Mouse (Mus musculus) bone marrow, adult 2 months (tissue): ENCODE results near the gene Agbl4. TPM values are rescaled to one million over a fixed set of nuclear protein-coding genes. Genes with fewer than 3 reads are reported as not detected.

Source experiments
- H3K27ac ChIP-seq: fragments of 200-500 bp; 2 replicates; pipeline ENCODE4 v1.5.1; 2012; ENCODE audit warnings: low read depth, mild to moderate bottlenecking, control low read depth, inconsistent platforms, low read length; ENCODE audit not compliant: control insufficient read depth, poor library complexity, insufficient read depth
- H3K4me1 ChIP-seq: fragments of 200-500 bp; 2 replicates; pipeline ENCODE4 v1.6.1; 2011; ENCODE audit warnings: low read length; ENCODE audit not compliant: control insufficient read depth, insufficient read depth
- H3K4me3 ChIP-seq: fragments of 200-500 bp; replicated peaks from 2 replicates; pipeline ENCODE3; 2011; ENCODE audit warnings: mild to moderate bottlenecking, low read depth, low read length, control low read depth; ENCODE audit not compliant: control insufficient read depth
- CTCF ChIP-seq: fragments of 200-500 bp; IDR thresholded peaks from 2 replicates; pipeline ENCODE4 v1.5.1; 2011; ENCODE audit warnings: low read length, control low read depth; ENCODE audit not compliant: control insufficient read depth, insufficient read depth
- POLR2A ChIP-seq: fragments of 200-500 bp; IDR thresholded peaks from 2 replicates; pipeline ENCODE4 v1.6.1; 2011; ENCODE audit warnings: low read depth, mild to moderate bottlenecking, control low read depth, low read length, borderline replicate concordance; ENCODE audit not compliant: control insufficient read depth
- WGBS: fragments of 180-500 bp; shearing (Covaris S2); methylation state at CpG from one replicate; pipeline ENCODE4 v1.1.7; 2018; 5-methylcytosine and 5-hydroxymethylcytosine counted together
- polyA plus RNA-seq: library from polyadenylated mRNA; stranded (reverse); fragments of >200 nt; gene quantifications from 2 replicates; pipeline ENCODE4 v1.2.4, GENCODE M21; 2011; ENCODE audit warnings: low replicate concordance; ENCODE audit not compliant: missing spikeins, insufficient read depth, insufficient read length

Gene Agbl4
- polyA plus RNA-seq, 1 experiment: not detected

- H3K4me1 ChIP-seq: no peaks in the 10 kb centered on the region
- no peak overlapping the region for H3K27ac ChIP-seq
- no peak overlapping the region for H3K4me3 ChIP-seq
- 71% methylated on average over 5 of the region's 5 CpGs for WGBS
- TF ChIP-seq POLR2A (no peak), CTCF (no peak)
These were observed 1286.4 kb downstream of the Agbl4 start for GRCm38 (mm10) chr4:111683843-111684242.

DNA sequence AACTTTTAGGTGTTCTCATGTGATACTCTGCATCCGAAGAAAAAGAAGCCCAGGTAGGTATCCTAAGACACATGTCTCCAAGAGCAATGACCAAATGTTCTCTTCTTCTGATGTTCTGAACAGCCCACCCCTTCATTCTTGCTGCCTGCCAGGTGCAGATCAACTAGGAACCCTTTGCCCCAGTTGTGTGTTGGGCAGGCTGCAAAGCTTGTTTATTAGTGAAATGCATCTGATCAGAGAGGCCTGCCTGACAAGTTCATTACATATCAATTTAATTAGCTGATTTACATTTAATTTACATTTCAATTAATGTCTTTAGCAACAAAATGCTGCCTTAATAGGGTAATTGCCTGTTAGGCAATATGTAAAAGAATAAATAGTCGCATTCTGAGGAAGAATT is 1288.5 kb downstream of the Agbl4 start:
- no peak overlapping the region for H3K27ac ChIP-seq
- 80% methylated on average over 2 of the region's 2 CpGs for WGBS
- H3K4me1 ChIP-seq: no peaks in the 10 kb centered on the region
- H3K4me3 ChIP-seq: no peak overlapping the region
- TF ChIP-seq CTCF (no peak), POLR2A (no peak)

DNA sequence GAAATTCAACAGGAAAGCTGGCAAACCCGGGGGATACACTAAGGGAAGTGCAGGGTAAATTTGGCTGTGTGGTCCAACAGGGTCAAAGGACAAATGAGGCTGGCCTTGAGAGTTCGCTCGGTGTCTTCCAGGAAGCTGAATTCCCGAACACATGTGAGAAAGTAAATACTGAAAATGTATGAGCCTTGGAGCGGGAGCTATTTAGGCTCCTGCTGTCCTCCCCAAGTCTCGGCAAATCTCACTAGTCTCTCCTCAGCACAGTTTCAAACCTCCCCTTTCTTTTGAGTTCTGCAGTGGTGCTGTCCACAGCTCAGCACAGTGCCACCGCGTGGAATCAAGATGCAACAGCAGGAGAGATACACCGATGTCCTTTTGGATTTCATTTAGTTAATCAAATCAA is 1289.5 kb downstream of the Agbl4 start:
- no peak overlapping the region for H3K27ac ChIP-seq
- H3K4me3 ChIP-seq: no peak overlapping the region

GRCm38 (mm10) chr4:111687613-111688012 is 1290.2 kb downstream of the Agbl4 start:
- Histone ChIP-seq H3K4me3 (no peak overlapping the region), H3K4me1 (no peaks in the 10 kb centered on the region), H3K27ac (no peak overlapping the region)
- WGBS: 5% methylated on average over 6 of the region's 6 CpGs
- TF ChIP-seq CTCF (peak; percentile 76), POLR2A (no peak)

More for the DNA sequence above, 1289.5 kb downstream of the Agbl4 start:
- H3K4me1 ChIP-seq: no peaks in the 10 kb centered on the region
- TF ChIP-seq POLR2A (no peak), CTCF (peak; percentile 79)
- 14% methylated on average over 9 of the region's 9 CpGs for whole genome bisulfite sequencing

- H3K27ac ChIP-seq: no peak overlapping the region
- TF ChIP-seq POLR2A: no peak
- no peak for TF ChIP-seq CTCF
- H3K4me3 ChIP-seq: no peak overlapping the region
- 65% methylated on average over 5 of the region's 5 CpGs for WGBS
- H3K4me1 ChIP-seq: no peaks in the 10 kb centered on the region
These were observed 1293.6 kb downstream of the Agbl4 start for GRCm38 (mm10) chr4:111691057-111691543.

- H3K27ac ChIP-seq: no peak overlapping the region
- 70% methylated on average over 1 of the region's 1 CpGs for WGBS
- H3K4me1 ChIP-seq: no peaks in the 10 kb centered on the region
- H3K4me3 ChIP-seq: no peak overlapping the region
- TF ChIP-seq CTCF: no peak
- TF ChIP-seq POLR2A: no peak
These were observed 1303.9 kb downstream of the Agbl4 start for GRCm38 (mm10) chr4:111701381-111701780.

DNA sequence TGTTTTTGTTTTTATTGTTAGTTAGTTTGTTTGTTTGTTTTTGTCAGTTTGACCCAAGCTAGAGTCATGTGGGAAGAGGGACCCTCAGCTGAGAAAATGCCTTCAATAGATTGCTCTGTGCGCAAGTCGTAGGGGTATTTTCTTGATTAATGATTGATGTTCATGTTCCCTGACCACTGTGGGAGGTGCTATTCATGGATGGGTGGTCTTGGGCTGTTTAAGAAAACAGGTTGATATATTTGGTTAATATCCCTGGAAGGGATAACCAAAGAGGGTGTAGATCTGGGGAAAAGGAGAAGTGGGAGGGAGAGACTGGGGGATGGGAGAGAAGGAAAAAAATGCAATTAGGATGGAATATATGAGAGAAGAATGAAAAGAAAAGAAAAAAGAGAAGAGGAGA is 1306.7 kb downstream of the Agbl4 start:
- 93% methylated on average over 2 of the region's 2 CpGs for WGBS
- Histone ChIP-seq H3K27ac (no peak overlapping the region), H3K4me3 (no peak overlapping the region), H3K4me1 (no peaks in the 10 kb centered on the region)
- TF ChIP-seq POLR2A: no peak
- TF ChIP-seq CTCF: no peak

GRCm38 (mm10) chr4:111704975-111705374 is 1307.5 kb downstream of the Agbl4 start:
- no peak overlapping the region for H3K4me3 ChIP-seq
- TF ChIP-seq POLR2A: no peak
- TF ChIP-seq CTCF: no peak
- no peaks in the 10 kb centered on the region for H3K4me1 ChIP-seq
- no peak overlapping the region for H3K27ac ChIP-seq
- WGBS: 71% methylated on average over 3 of the region's 3 CpGs

Other genes with a start within 250 kb of the Agbl4 start
- 0.62 TPM in 1 of 2 replicates, not detected in the other for gene Elavl4, start 45.8 kb upstream of the Agbl4 start, polyA plus RNA-seq